Mouse (Mus musculus) small intestine, adult 2 months (tissue): ENCODE data around the gene Olfr457. TPM values are rescaled to one million over a fixed set of nuclear protein-coding genes. Genes with fewer than 3 reads are reported as not detected.

Experiments
- H3K27ac ChIP-seq: fragments of 200-500 bp; 2 replicates; pipeline ENCODE4 v1.5.1; 2012; ENCODE audit warnings: low read depth, low read length, control low read depth, inconsistent platforms; ENCODE audit not compliant: insufficient read depth
- H3K27me3 ChIP-seq: fragments of 200-500 bp; 2 replicates; pipeline ENCODE4 v1.6.1; 2012; ENCODE audit warnings: mild to moderate bottlenecking, moderate library complexity, low read length, inconsistent platforms; ENCODE audit not compliant: control insufficient read depth, insufficient read depth
- H3K36me3 ChIP-seq: fragments of 200-500 bp; 2 replicates; pipeline ENCODE4 v1.6.1; 2012; ENCODE audit warnings: mild to moderate bottlenecking, low read length, control low read depth, inconsistent platforms; ENCODE audit not compliant: control insufficient read depth, insufficient read depth
- H3K4me1 ChIP-seq: fragments of 200-500 bp; 2 replicates; pipeline ENCODE4 v1.6.1; 2012; ENCODE audit warnings: low read length, inconsistent platforms, mixed read lengths; ENCODE audit not compliant: control insufficient read depth, insufficient read depth, insufficient read length
- H3K4me3 ChIP-seq: fragments of 200-500 bp; 2 replicates; pipeline ENCODE4 v1.5.1; 2012; ENCODE audit warnings: low read depth, mild to moderate bottlenecking, control low read depth, inconsistent platforms, low read length, moderate library complexity
- CTCF ChIP-seq: fragments of 200-500 bp; IDR thresholded peaks from 2 replicates; pipeline ENCODE4 v1.5.1; 2012; ENCODE audit warnings: low read depth, mild to moderate bottlenecking, control low read depth, inconsistent platforms, low read length, moderate library complexity, mixed read lengths; ENCODE audit not compliant: insufficient replicate concordance, insufficient read length; ENCODE audit errors: extremely low read depth
- POLR2A ChIP-seq: fragments of 200-500 bp; IDR thresholded peaks from 2 replicates; pipeline ENCODE4 v1.6.1; 2012; ENCODE audit warnings: low read depth, mild to moderate bottlenecking, control low read depth, inconsistent platforms, low read length, moderate library complexity
- WGBS: fragments of 180-500 bp; shearing (Covaris S2); methylation state at CpG from one replicate; pipeline ENCODE4 v1.1.7; 2018; 5-methylcytosine and 5-hydroxymethylcytosine counted together
- polyA plus RNA-seq: library from polyadenylated mRNA; depleted of rRNA; stranded (reverse); fragments of >200 nt; gene quantifications from 2 replicates; pipeline ENCODE4 v1.2.3, GENCODE M21; 2012

The Olfr457 gene
- polyA plus RNA-seq, 1 experiment: not detected

GRCm38 (mm10) chr6:42470542-42470941, 5.6 kb downstream of the Olfr457 start:
- Histone ChIP-seq H3K27ac (no peak overlapping the region), H3K4me1 (no peaks in the 10 kb centered on the region), H3K27me3 (no peaks in the 10 kb centered on the region), H3K36me3 (no peaks in the 10 kb centered on the region), H3K4me3 (no peak overlapping the region)
- WGBS: 83% methylated on average over 4 of the region's 4 CpGs
- TF ChIP-seq CTCF (no peak), POLR2A (no peak)

- Histone ChIP-seq H3K4me1 (no peaks in the 10 kb centered on the region), H3K36me3 (no peaks in the 10 kb centered on the region), H3K4me3 (no peak within 1 kb of the TSS), H3K27ac (no peak within 1 kb of the TSS), H3K27me3 (no peaks in the 10 kb centered on the region)
- WGBS: 75% methylated on average over 1 of the region's 1 CpGs
- TF ChIP-seq CTCF (no peak), POLR2A (no peak)
Measured at GRCm38 (mm10) chr6:42465096-42465495, 11.0 kb downstream of the Olfr457 start, which contains the start of gene Olfr458. TSS of gene Olfr458 (minus strand) at chr6:42465196.

GRCm38 (mm10) chr6:42447381-42447780, 28.8 kb downstream of the Olfr457 start:
- Histone ChIP-seq H3K36me3 (no peaks in the 10 kb centered on the region), H3K27me3 (no peaks in the 10 kb centered on the region), H3K4me1 (no peaks in the 10 kb centered on the region), H3K27ac (peak overlapping the region; percentile 27; the same call in 1 of the 2 replicates), H3K4me3 (no peak overlapping the region)
- TF ChIP-seq POLR2A (no peak), CTCF (no peak)
- 66% methylated on average over 2 of the region's 2 CpGs for WGBS

- TF ChIP-seq POLR2A (no peak), CTCF (no peak)
- H3K4me3 ChIP-seq: no peak overlapping the region
- no peak overlapping the region for H3K27ac ChIP-seq
- no peaks in the 10 kb centered on the region for H3K4me1 ChIP-seq
- no peaks in the 10 kb centered on the region for H3K27me3 ChIP-seq
- H3K36me3 ChIP-seq: no peaks in the 10 kb centered on the region
- WGBS: 59% methylated on average over 2 of the region's 2 CpGs
Measured at GRCm38 (mm10) chr6:42444491-42444890, 31.6 kb downstream of the Olfr457 start.

- H3K36me3 ChIP-seq: no peaks in the 10 kb centered on the region
- WGBS: 56% methylated on average over 2 of the region's 2 CpGs
- no peak overlapping the region for H3K27ac ChIP-seq
- no peaks in the 10 kb centered on the region for H3K4me1 ChIP-seq
- TF ChIP-seq POLR2A (no peak), CTCF (no peak)
- H3K4me3 ChIP-seq: no peak overlapping the region
- H3K27me3 ChIP-seq: no peaks in the 10 kb centered on the region
Measured at GRCm38 (mm10) chr6:42441395-42441794, 34.7 kb downstream of the Olfr457 start.

- WGBS: 55% methylated on average over 2 of the region's 2 CpGs
- no peak for TF ChIP-seq POLR2A
- TF ChIP-seq CTCF: no peak
- Histone ChIP-seq H3K27me3 (no peaks in the 10 kb centered on the region), H3K27ac (no peak overlapping the region), H3K36me3 (no peaks in the 10 kb centered on the region), H3K4me3 (no peak overlapping the region), H3K4me1 (no peaks in the 10 kb centered on the region)
Measured at GRCm38 (mm10) chr6:42435490-42435889, 40.6 kb downstream of the Olfr457 start.

GRCm38 (mm10) chr6:42434446-42434845, 41.7 kb downstream of the Olfr457 start, which contains the start of gene Tas2r126:
TSS of gene Tas2r126 (plus strand) at chr6:42434535.
- WGBS: 40% methylated on average over 6 of the region's 6 CpGs
- H3K27ac ChIP-seq: no peak within 1 kb of the TSS
- TF ChIP-seq CTCF: no peak
- TF ChIP-seq POLR2A: no peak
- no peaks in the 10 kb centered on the region for H3K36me3 ChIP-seq
- H3K4me1 ChIP-seq: no peaks in the 10 kb centered on the region
- H3K27me3 ChIP-seq: no peaks in the 10 kb centered on the region
- H3K4me3 ChIP-seq: no peak within 1 kb of the TSS

- no peak overlapping the region for H3K4me3 ChIP-seq
- H3K27me3 ChIP-seq: no peaks in the 10 kb centered on the region
- H3K4me1 ChIP-seq: no peaks in the 10 kb centered on the region
- WGBS: 51% methylated on average over 2 of the region's 2 CpGs
- TF ChIP-seq POLR2A (no peak), CTCF (no peak)
- no peaks in the 10 kb centered on the region for H3K36me3 ChIP-seq
- H3K27ac ChIP-seq: no peak overlapping the region
Measured at GRCm38 (mm10) chr6:42433554-42433953, 42.6 kb downstream of the Olfr457 start.
